Mouse (Mus musculus) testis, adult 2 months (tissue): Measurements from ENCODE around the gene Dnm1. TPM values are rescaled to one million over a fixed set of nuclear protein-coding genes. Genes with fewer than 3 reads are reported as not detected.

Experiments
- H3K27ac ChIP-seq: fragments of 200-500 bp; 2 replicates; pipeline ENCODE4 v1.5.1; 2012; ENCODE audit warnings: low read depth, low read length; ENCODE audit not compliant: control insufficient read depth, insufficient read depth
- H3K27me3 ChIP-seq: fragments of 200-500 bp; 2 replicates; pipeline ENCODE4 v1.6.1; 2012; ENCODE audit warnings: mild to moderate bottlenecking, low read length, moderate library complexity; ENCODE audit not compliant: control insufficient read depth, insufficient read depth
- H3K36me3 ChIP-seq: fragments of 200-500 bp; 2 replicates; pipeline ENCODE4 v1.6.1; 2012; ENCODE audit warnings: mild to moderate bottlenecking, low read length; ENCODE audit not compliant: control insufficient read depth, insufficient read depth
- H3K4me1 ChIP-seq: fragments of 200-500 bp; 2 replicates; pipeline ENCODE4 v1.6.1; 2012; ENCODE audit warnings: low read length; ENCODE audit not compliant: control insufficient read depth, insufficient read depth
- H3K4me3 ChIP-seq: fragments of 200-500 bp; 2 replicates; pipeline ENCODE4 v1.5.1; 2012; ENCODE audit warnings: low read depth, mild to moderate bottlenecking, low read length, moderate library complexity, mixed read lengths; ENCODE audit not compliant: control insufficient read depth
- CTCF ChIP-seq: fragments of 200-500 bp; IDR thresholded peaks from 2 replicates; pipeline ENCODE4 v1.5.1; 2012; ENCODE audit warnings: low read depth, mild to moderate bottlenecking, inconsistent platforms, low read length, moderate library complexity; ENCODE audit not compliant: control insufficient read depth, insufficient read depth, insufficient replicate concordance
- POLR2A ChIP-seq: fragments of 200-500 bp; IDR thresholded peaks from 2 replicates; pipeline ENCODE4 v1.6.1; 2012; ENCODE audit warnings: low read depth, mild to moderate bottlenecking, inconsistent platforms, low read length, moderate library complexity; ENCODE audit not compliant: control insufficient read depth
- polyA plus RNA-seq: library from polyadenylated mRNA; depleted of rRNA; stranded (reverse); fragments of >200 nt; gene quantifications from 2 replicates; pipeline ENCODE4 v1.2.3, GENCODE M21; 2012

The Dnm1 gene
- polyA plus RNA-seq, 1 experiment: 36.3 TPM

DNA sequence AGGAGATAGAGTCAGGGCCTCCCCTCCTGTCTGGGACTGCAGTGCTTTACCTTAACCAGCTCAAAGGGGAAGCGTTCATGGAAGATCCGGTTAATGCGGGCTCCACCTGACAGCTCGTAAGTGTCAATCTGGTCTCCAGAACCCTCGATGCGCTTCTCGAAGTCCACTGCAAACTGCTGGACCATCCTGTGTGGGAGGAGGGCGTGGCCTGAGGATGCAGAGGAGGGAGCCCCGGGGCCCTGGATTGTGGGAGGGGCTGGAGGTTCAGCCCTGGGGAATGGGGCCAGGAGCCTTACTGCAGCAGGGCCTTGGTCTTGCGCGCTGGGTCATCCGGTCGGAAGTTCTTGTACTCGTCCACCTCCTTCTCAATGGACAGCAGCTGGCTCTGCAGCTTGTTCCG, 17.2 kb downstream of the Dnm1 start:
- peaks cover 2% of the 10 kb centered on the region; the same call in 1 of the 2 replicates for H3K4me1 ChIP-seq
- TF ChIP-seq CTCF (no peak), POLR2A (no peak)
- no peaks in the 10 kb centered on the region for H3K27me3 ChIP-seq
- H3K36me3 ChIP-seq: no peaks in the 10 kb centered on the region
- no peak overlapping the region for H3K27ac ChIP-seq
- H3K4me3 ChIP-seq: no peak overlapping the region

DNA sequence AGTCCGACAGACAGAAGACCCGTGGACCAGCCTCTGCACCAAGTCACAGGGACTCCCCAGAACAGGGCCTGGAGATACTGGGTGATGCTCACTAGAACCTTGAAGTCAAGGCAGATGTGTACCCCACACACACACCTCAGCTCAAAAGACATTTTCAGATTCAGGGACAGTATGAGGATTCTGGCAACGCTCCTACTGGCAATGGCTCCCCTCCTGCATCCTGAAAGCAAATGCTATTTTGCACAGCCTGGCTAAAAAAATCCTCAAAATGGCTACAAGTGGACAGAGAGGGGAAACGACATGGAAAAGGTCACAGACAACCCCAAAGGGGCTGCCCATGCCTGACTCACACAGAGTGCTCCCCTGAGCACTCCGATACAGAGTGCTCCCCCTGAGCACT, 21.0 kb downstream of the Dnm1 start:
- Histone ChIP-seq H3K27ac (no peak overlapping the region), H3K27me3 (no peaks in the 10 kb centered on the region), H3K4me1 (no peaks in the 10 kb centered on the region), H3K36me3 (no peaks in the 10 kb centered on the region), H3K4me3 (no peak overlapping the region)
- TF ChIP-seq CTCF (no peak), POLR2A (no peak)

DNA sequence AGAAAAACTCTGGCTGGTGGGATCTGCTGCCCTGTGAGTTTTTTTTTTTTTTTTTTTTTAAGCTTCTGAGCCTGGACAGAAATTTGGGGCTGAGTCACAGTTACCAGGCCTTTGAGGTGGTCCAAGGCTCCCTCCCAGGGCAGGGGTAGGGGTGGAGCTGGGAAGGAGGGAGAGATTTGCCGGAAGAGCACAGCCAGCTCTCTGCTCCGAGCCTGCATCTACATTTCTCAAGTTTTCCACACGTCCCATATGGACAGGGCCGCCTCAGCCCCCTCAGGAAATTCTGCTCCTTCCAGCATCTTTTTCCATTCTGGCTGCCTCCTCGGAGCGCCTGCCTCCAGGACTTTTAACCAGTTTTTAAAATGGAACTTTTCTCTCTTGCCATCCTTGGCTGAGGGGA, 23.6 kb downstream of the Dnm1 start:
- no peak overlapping the region for H3K27ac ChIP-seq
- no peaks in the 10 kb centered on the region for H3K36me3 ChIP-seq
- no peaks in the 10 kb centered on the region for H3K4me1 ChIP-seq
- no peak for TF ChIP-seq POLR2A
- no peak for TF ChIP-seq CTCF
- H3K4me3 ChIP-seq: no peak overlapping the region
- H3K27me3 ChIP-seq: no peaks in the 10 kb centered on the region

DNA sequence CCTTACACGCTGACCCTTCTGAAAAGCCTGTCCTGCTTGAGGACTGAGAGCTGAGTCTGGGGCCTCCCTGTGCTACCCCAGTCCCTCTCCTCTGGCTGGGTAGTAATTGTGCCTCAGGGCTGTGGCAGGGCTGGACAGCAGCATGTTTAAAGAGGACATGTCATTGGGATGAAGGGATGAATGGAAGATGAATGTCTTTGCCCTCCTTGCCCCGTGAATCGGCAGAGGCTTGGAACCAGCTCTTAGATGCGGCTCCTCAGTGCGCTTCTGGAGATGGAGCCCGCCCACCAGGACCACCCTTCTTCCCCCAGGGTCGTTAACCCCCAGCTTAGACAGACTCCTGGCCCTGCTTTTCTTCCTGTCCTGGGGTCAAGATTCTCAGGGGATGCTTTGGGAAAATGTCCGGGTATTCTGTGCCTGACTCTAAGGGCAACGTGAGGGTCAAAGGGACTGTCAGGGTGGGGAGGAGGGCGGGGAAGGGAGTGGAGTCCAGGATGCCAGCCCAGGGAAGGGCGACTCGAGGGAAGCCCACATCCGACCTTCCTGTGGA, 24.2 kb downstream of the Dnm1 start:
- Histone ChIP-seq H3K27ac (no peak overlapping the region), H3K4me3 (no peak overlapping the region), H3K27me3 (no peaks in the 10 kb centered on the region), H3K4me1 (no peaks in the 10 kb centered on the region), H3K36me3 (no peaks in the 10 kb centered on the region)
- TF ChIP-seq CTCF (no peak), POLR2A (no peak)

DNA sequence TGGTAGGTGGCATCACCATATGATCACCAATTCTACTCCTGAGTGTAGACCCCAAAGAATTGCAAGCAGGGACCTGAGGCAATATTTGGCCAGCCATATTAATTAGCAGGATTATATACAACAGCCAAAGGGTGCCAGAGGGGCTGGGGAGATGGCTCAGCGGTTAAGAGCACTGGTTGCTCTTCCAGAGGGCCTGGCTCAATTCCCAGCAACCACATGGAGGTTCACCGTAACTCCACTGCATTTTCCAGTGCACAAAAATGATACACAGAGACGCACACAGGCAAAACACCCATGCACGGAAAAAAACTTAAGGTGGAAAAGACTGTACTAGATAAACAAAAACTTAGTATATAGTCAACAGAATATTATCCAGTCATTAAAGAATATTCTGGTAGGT, 25.9 kb downstream of the Dnm1 start:
- H3K4me1 ChIP-seq: no peaks in the 10 kb centered on the region
- no peak overlapping the region for H3K27ac ChIP-seq
- TF ChIP-seq CTCF (no peak), POLR2A (no peak)
- no peak overlapping the region for H3K4me3 ChIP-seq
- no peaks in the 10 kb centered on the region for H3K27me3 ChIP-seq
- H3K36me3 ChIP-seq: no peaks in the 10 kb centered on the region

DNA sequence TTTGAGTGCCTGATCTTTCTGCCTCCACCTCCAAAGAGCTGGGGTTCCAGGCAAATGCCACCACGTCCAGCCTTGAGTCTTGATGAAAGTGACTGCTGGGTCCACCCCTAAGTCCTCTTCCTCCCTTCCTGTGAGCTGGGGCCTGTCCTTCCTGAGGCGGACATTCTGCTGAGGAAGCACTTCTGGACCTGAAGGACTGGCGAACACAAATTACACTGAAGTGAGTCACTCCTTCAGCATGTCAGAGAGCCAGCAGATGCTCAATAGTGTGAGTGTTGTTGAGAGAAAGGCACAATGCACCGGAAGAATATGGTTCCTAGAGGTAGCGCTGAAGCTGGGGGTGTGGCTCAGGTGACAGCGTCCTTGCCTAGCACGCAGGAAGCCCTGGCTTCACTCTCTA, 27.8 kb downstream of the Dnm1 start:
- no peaks in the 10 kb centered on the region for H3K36me3 ChIP-seq
- H3K4me3 ChIP-seq: no peak overlapping the region
- no peak for TF ChIP-seq CTCF
- no peak for TF ChIP-seq POLR2A
- H3K4me1 ChIP-seq: no peaks in the 10 kb centered on the region
- H3K27me3 ChIP-seq: no peaks in the 10 kb centered on the region
- H3K27ac ChIP-seq: no peak overlapping the region

DNA sequence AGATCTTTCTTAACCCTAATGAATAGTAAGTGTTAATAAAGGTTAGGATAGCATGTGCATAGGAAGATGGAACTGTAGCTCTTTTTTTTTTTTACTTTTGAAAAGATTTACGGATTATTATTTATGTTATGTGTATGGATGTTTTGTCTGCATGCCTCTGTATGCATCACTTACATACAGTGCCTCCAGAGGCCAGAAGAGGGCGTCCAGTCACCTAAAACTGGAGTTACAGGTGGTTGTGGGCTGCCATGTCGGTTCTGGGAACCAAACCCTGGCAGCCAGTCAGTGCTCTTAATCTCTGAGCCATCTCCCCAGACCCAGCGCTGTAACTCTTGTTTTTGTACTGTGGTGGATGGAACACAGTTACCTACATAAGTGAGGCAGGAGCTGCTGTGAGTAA, 28.8 kb downstream of the Dnm1 start:
- TF ChIP-seq POLR2A: no peak
- Histone ChIP-seq H3K27ac (no peak overlapping the region), H3K4me1 (no peaks in the 10 kb centered on the region)

More for the DNA sequence above, 28.8 kb downstream of the Dnm1 start:
- no peak overlapping the region for H3K4me3 ChIP-seq
- H3K36me3 ChIP-seq: no peaks in the 10 kb centered on the region
- no peaks in the 10 kb centered on the region for H3K27me3 ChIP-seq
